Mouse (Mus musculus) embryo, embryonic 11.5 days (tissue): ENCODE results near the gene Rfx7.

Experiments
- DNase-seq: peaks from one replicate; pipeline ENCODE4 v3.0.0-alpha.2; 2012; ENCODE audit warnings: low read depth, low spot score

Rfx7 gene

GRCm38 (mm10) chr9:72531996-72532380 is at the start of gene Rfx7:
TSS of gene Rfx7 (plus strand) at chr9:72532240.
- peak; percentile 69 for DNase-seq

DNA sequence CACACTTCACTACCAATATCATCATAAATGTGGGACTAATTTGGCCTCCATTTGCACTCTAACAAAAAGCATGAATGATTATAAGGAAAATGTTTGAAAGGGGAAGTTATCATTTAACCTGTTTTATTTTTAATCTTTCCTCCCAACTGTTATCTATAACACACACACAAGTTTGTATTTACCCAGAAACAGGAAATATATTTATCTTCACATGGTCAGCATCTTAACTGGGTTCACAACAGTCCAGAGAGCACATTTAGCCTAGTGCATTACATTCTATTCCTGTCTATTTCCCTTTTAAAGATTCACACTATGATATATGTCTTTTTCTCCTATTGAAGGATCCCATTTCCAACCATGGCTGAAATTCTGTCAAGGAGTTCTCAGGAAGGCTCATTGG is 43.5 kb upstream of the Rfx7 start:
- DNase-seq = no peak

- DNase-seq = no peak
These were observed 42.9 kb upstream of the Rfx7 start for GRCm38 (mm10) chr9:72489131-72489530.

- DNase-seq = peak; percentile 83
These were observed 40.4 kb upstream of the Rfx7 start for GRCm38 (mm10) chr9:72491559-72492193.

DNA sequence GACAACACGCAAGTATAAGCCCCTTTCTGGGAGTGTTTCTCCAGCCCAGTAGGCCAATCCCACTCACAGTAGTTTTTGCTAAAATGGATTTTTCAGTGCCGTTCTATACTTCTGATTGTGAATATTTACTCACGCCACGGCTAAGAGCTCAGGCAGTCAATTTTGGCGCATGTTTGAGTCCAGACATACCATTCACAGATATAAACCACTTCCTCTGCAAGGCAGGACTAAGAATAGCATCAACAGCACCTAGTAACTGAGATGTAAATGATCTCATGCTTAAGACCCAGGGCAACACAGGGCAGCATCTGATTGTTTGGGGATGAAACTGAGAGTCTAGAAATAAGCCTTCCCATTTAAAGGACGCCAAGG is 39.9 kb upstream of the Rfx7 start, which contains the start of gene Tex9:
Gene Tex9, minus strand, starts transcription at position 19 of the 372 bp plus-strand sequence.
- no peak for DNase-seq

- no peak for DNase-seq
These were observed 38.6 kb upstream of the Rfx7 start for GRCm38 (mm10) chr9:72493465-72493864.

DNA sequence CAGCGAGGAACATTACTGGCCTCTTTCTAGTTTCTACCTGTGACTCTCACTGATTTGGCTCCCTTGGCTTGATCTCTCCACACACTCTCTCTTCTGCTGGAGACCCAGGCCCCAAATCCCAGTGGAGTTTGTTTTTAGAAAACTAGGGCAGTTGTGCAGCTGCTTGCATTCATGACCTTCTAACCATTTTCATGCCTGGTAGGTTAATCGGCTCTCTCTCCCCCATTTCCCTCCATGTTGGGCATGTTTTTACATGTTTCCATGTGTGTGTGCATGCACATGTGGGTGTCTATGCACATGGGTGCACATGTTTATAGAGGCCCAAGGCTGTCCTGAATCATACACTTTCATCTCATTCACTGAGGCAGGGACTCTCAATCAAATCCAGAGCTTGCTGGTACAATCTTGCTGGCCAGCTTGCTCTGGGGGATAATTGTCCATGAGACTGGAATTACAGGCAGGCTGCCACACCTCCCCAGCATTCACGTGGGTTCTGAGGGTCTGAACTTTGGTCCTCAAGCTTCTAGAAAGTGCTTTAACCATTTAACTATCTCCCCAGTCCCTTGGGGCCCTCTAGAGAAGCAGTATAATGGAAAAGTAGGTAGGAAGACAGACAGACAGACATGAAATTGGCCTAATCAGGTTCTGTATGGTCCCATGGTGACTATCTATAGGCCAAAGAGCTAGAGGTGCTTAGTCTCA is 37.9 kb upstream of the Rfx7 start:
- no peak for DNase-seq

GRCm38 (mm10) chr9:72496691-72497090 is 35.3 kb upstream of the Rfx7 start:
- DNase-seq = no peak

DNA sequence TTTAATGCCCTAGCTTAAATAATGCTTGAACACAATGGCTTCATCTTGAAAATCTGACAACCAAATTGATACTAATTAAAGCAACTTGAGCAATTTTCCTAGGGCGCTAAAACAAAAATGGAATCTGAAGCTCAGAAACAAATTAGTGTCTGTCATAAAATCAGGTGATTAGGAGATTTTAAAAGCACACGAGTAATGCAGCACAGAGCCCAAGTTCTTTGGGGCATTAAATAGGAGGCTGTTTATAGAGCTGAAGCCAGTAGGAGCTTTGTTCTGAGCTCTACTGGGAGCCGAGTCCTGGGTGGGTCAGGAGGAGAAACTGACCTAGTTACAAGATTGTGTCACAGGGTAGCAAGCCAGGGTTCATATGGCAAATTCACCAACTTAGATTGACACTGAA is 34.9 kb upstream of the Rfx7 start:
- DNase-seq = no peak

- no peak for DNase-seq
These were observed 19.6 kb upstream of the Rfx7 start for GRCm38 (mm10) chr9:72512229-72512981.

- DNase-seq = no peak
These were observed 16.7 kb upstream of the Rfx7 start for GRCm38 (mm10) chr9:72515366-72515765.

- no peak for DNase-seq
These were observed 12.8 kb upstream of the Rfx7 start for GRCm38 (mm10) chr9:72519246-72519645.

DNA sequence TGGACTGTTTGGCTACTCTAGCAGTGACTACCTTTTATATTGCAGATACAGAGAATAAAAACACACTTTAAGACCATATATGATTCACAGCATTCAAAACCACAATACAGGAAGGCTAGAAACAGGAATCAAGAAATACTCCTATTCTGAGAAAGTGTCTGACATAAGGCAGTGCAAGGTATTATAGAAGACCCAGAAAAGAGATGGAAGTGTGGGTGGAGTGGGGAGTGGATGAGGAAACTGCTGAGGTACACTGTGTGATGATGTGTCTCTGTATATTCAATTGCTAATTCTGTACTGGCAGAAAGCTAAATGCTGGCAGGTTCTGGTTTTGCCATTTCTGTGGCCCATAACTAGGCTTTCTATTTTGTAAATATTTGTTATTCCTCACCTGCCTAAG is 11.2 kb upstream of the Rfx7 start:
- DNase-seq = no peak

DNA sequence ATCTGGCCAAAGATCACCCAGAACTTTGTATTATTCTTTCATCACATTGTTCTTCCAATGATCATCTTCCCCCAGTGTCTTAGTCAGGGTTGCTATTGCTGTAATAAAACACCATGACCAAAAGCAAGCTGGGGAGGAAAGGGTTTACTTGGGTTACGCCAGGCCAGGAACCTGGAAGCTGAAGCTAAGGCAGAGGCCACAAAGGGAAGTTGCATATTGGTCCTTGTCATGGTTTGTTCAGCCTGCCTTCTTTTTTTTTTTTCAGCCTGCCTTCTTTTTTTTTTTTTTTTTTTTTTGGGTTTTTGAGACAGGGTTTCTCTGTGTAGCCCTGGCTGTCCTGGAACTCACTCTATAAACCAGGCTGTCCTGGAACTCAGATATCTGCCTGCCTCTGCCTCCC is 5.9 kb upstream of the Rfx7 start:
- DNase-seq = no peak

DNA sequence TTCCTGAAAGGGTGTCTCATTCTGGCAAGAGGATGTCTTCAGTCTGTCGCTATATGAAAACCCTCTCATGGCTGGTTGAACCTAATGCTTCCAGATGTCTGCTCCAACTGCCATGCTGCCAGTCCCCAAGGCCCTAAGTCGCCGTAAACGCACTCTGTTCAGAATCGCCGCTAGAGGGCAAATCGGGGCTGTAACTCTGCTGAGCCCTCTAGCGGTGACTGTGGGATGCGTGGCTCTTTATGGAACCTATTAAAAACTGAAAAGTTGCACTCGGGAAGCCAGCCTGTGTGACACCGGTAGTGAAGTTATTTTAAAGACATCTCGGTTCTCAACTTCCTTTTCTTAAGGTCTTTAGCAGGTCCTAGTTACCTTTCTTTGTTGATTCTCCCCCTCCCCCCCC is 1.8 kb upstream of the Rfx7 start:
- DNase-seq = peak; percentile 88

DNA sequence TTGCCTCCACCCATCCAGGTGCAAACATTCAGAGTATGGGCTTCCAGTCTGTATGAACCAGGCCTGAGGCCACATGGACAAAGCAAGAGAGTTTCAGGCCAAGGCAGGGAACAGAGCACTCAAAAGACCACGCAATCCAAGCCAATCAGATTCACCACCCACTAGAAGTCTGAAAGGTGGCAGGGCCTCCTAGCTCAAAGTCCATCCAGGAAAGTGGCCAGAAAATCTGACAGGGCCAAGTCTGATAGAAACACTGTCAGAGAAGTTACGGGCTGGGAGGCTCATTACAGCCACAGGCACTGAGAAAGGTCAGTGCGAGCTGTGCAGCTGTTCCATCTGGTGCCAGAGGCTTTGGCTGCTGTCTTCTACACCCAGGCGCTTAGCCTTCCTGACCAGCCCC is 1.2 kb upstream of the Rfx7 start:
- DNase-seq = no peak

GRCm38 (mm10) chr9:72531291-72531995 is 597 bp upstream of the Rfx7 start:
- peak; percentile 77 for DNase-seq

DNA sequence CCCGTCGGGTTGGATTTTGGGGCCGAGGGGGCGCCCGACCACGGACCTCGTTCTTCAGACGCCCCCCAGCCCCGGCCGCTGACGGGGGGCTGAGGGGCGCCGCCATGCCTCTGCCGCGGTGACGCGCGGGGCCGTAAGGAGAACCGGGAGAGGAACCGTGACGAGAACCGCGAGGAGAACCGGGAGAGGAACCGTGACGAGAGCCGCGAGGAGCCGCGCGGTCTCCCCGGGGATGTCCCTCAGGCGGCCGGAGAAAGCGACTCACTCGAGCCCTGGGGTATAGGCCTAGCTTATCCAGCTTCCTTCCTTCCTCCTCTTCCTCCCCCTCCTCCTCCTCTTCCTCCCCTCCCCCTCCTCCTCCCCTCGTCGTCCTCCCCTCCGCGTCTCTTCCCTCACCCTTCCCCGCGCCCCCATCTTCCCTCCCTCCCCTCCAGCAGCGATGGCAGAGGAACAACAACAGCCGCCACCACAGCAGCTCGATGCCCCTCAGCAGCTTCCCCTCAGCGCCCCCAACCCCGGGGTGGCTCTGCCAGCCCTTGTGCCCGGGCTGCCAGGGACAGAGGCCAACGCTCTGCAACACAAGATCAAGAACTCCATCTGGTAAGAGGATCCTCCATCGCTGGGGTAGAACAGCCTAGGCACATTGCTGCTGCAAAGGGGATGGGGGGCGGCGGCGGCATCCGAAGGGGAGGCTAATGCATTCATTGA is 495 bp downstream of the Rfx7 start:
- DNase-seq = peak; percentile 44

DNA sequence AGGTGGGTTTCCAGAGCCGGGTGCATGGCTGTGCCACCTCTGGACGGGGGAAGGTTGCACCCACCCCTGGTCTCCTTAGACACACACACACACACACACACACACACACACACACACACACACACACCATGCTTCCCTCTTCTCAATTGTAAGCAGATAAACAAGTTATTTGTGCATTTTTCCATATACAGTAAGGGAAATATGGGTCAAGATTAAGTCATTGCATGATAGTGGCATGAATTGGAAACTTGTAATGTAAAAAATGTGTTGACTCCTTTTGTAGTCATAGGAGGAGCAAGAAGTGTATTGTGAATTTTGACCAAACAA is 1.0 kb downstream of the Rfx7 start:
- DNase-seq = no peak

DNA sequence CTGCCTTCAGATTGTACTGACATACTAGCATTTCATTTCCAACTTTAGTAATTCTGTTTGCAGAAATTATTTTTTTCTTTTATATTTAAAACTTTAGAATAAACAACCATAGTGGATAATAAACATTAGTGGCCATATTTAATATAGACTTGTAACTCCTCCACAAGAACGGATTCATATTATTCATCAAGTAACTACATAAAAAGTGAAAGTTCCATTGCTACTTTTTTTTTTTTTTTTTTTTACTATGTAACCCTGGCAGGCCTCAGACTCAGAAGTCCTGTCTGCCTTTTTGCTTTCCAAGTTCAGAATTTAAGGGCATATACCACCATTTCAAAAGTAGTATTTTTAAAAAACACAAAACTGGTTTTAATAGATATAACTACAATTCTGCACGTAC is 2.9 kb downstream of the Rfx7 start:
- no peak for DNase-seq

DNA sequence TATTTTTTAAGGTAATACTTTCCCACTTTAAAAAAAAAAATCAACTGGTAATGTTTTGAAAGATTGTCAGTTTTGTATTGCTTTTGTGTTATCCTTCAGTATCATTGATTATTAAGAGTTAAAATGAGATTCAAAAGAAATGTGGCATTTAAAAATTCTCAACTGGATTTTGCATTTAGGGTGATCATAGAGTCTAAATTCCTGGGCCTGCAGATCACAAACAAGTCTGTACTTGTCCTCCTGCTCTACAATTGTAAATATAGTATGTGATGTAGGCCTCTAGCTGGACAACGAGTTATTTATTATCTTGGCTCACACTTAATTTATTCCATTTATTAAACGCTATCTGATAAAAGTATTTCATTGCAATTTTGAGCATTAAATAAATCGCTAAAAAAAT is 3.4 kb downstream of the Rfx7 start:
- DNase-seq = no peak

GRCm38 (mm10) chr9:72537086-72537485 is 5.0 kb downstream of the Rfx7 start:
- no peak for DNase-seq
